Mouse (Mus musculus) limb, embryonic 14.5 days (tissue): ENCODE results near the gene Dstyk. TPM values are rescaled to one million over a fixed set of nuclear protein-coding genes. Genes with fewer than 3 reads are reported as not detected.

ENCODE experiments used
- ATAC-seq: fragments of 200-750 bp; cut with Nextera tagmentation; 2 replicates; pipeline ENCODE4 v1.8.0; 2017; ENCODE audit warnings: low read depth, moderate number of reproducible peaks, moderate TSS enrichment; ENCODE audit not compliant: low FRiP score
- DNase-seq: peaks from one replicate; pipeline ENCODE4 v3.0.0-alpha.2; 2015; ENCODE audit warnings: low spot score
- H3K27ac ChIP-seq: fragments of 300-500 bp; sonication (generic); replicated peaks from 2 replicates; pipeline ENCODE4 v1.5.1; 2014; ENCODE audit warnings: low read depth, mild to moderate bottlenecking, low read length, moderate library complexity, mixed read lengths
- H3K27me3 ChIP-seq: fragments of 300-500 bp; sonication (generic); 2 replicates; pipeline ENCODE4 v1.6.1; 2014; ENCODE audit warnings: low read length, mixed read lengths; ENCODE audit not compliant: control insufficient read depth, insufficient read depth
- H3K36me3 ChIP-seq: fragments of 300-500 bp; sonication (generic); 2 replicates; pipeline ENCODE4 v1.6.1; 2014; ENCODE audit warnings: mild to moderate bottlenecking, low read length, moderate library complexity, mixed read lengths; ENCODE audit not compliant: control insufficient read depth, insufficient read depth
- H3K4me1 ChIP-seq: fragments of 300-500 bp; sonication (generic); 2 replicates; pipeline ENCODE4 v1.6.1; 2014; ENCODE audit warnings: antibody characterized with exemption, low read length, mixed read lengths; ENCODE audit not compliant: control insufficient read depth, insufficient read depth
- H3K4me2 ChIP-seq: fragments of 300-500 bp; sonication (generic); replicated peaks from 2 replicates; pipeline ENCODE4 v1.6.1; 2014; ENCODE audit warnings: low read depth, mild to moderate bottlenecking, low read length, moderate library complexity; ENCODE audit not compliant: severe bottlenecking
- H3K4me3 ChIP-seq: fragments of 300-500 bp; sonication (generic); replicated peaks from 2 replicates; pipeline ENCODE4 v1.5.1; 2014; ENCODE audit warnings: low read length
- H3K9ac ChIP-seq: fragments of 300-500 bp; sonication (generic); 2 replicates; pipeline ENCODE4 v1.6.1; 2014; ENCODE audit warnings: mild to moderate bottlenecking, low read depth, low read length, moderate library complexity; ENCODE audit not compliant: severe bottlenecking
- H3K9me3 ChIP-seq: fragments of 300-500 bp; sonication (generic); 2 replicates; pipeline ENCODE4 v1.6.1; 2016; ENCODE audit warnings: low read length; ENCODE audit not compliant: control insufficient read depth
- POLR2A ChIP-seq: fragments of 200-500 bp; IDR thresholded peaks from 2 replicates; pipeline ENCODE4 v1.8.0; 2012; ENCODE audit warnings: inconsistent platforms, mild to moderate bottlenecking, moderate library complexity, borderline replicate concordance; ENCODE audit not compliant: insufficient read depth, insufficient read length; ENCODE audit errors: extremely low read depth
- WGBS: fragments of 180-500 bp; shearing (Covaris S2); extraction: QIAGEN DNeasy Blood & Tissue Kit; methylation state at CpG from one replicate; pipeline ENCODE4 v1.1.7; 2014; 5-methylcytosine and 5-hydroxymethylcytosine counted together
- polyA plus RNA-seq, 2 experiments: library from polyadenylated mRNA; depleted of rRNA in 1 of 2; stranded (reverse) in 1 of 2; unstranded in 1 of 2; fragments of >200 nt; fragmentation: Nextera tagmentation in 1 of 2; extraction: Ambion mirVana in 1 of 2; gene quantifications; 2 replicates each; pipeline versions ENCODE4 v1.2.1 to v1.2.3; 2012 to 2014

Dstyk gene
- polyA plus RNA-seq, 2 experiments, result 17.1 to 18.3 TPM

DNA sequence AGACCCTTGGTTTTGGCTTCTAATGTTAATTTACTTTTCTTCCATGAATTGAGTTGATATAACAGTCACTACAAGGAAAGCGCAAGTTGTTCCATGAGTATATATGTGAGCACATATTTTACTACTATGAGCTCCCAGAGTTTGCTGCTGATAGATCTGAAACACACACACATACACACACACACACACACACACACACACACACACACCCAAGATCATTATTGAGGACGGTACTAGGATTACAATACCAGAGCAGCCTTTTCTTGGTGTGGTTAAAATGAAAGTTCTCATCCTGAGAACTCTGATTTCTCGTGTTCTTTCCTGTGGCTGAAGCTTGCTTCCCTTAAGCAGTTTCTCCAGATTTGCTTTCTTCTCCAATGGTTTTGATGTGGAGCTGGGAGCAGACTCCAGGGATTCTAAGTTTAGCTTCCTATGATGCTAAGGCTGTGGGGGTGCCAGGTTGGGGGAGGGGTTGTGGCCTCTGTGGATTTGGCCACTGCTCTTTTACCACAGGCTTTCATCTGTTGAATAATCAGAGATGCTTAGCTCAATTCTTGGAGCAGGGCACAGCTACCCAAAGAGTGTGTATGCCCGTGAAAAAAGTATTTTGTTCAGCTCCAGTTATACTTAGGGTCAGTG lies 19.1 kb downstream of the Dstyk start:
- peaks cover 50% of the 10 kb centered on the region for H3K36me3 ChIP-seq
- 73% methylated on average over 4 of the region's 4 CpGs for WGBS
- ATAC-seq, result no peak
- no peak overlapping the region for H3K4me2 ChIP-seq
- no peak overlapping the region for H3K4me3 ChIP-seq
- H3K9me3 ChIP-seq, result no peaks in the 10 kb centered on the region
- 0 out of 2 replicates have a peak, but pooled peaks cover 3% of the 10 kb centered on the region for H3K4me1 ChIP-seq
- no peak overlapping the region for H3K9ac ChIP-seq
- TF ChIP-seq POLR2A, result no peak
- H3K27ac ChIP-seq, result no peak overlapping the region
- H3K27me3 ChIP-seq, result no peaks in the 10 kb centered on the region
- DNase-seq, result no peak

DNA sequence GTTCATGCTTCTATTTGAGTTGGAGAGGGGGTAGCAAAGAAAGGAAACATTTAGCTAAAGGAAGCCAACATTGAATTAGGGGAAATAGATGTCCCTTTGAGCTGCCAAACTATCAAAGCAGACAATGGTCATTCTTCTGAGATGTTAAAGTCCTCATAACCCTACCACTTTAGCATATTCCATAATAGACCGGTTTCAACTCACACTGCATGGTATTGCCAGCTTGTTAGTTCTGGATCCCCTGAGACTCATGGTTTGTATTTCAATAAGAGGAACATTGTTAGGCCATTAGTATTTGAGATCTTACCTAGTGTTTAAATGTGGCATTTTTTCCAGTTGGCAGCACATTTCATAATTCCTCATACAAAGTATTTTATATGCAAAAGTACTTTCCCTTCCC lies 19.6 kb downstream of the Dstyk start:
- Histone ChIP-seq H3K4me3 (no peak overlapping the region), H3K4me1 (0 out of 2 replicates have a peak, but pooled peaks cover under 1% of the 10 kb centered on the region), H3K9ac (no peak overlapping the region), H3K27ac (no peak overlapping the region), H3K9me3 (no peaks in the 10 kb centered on the region), H3K27me3 (no peaks in the 10 kb centered on the region), H3K4me2 (no peak overlapping the region), H3K36me3 (peaks cover 56% of the 10 kb centered on the region)
- no peak for TF ChIP-seq POLR2A
- DNase-seq, result no peak
- 50% methylated on average over 1 of the region's 1 CpGs for WGBS
- no peak for ATAC-seq

DNA sequence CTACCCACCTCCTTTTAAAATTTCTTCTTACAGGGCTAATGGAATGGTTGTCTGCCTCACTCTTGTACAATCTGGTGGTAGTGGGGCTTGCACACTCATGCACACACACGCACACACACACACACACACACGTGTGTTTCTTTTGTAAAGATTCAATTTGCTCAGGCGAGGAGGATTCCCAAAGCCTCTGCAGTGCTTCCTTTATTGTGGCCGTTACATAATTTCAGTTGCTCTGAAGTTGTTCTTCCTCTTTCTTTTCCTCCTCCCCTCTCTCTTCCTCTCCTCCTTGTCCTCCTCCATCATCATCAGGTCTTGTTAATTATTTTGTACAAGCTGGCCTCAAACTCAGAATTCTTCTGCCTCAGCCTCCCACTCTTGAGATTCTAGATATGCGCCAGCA lies 20.0 kb downstream of the Dstyk start:
- DNase-seq, result no peak
- Histone ChIP-seq H3K9me3 (no peaks in the 10 kb centered on the region), H3K27ac (no peak overlapping the region), H3K4me3 (no peak overlapping the region), H3K4me1 (no peaks in the 10 kb centered on the region), H3K4me2 (no peak overlapping the region), H3K27me3 (no peaks in the 10 kb centered on the region), H3K9ac (no peak overlapping the region), H3K36me3 (peaks cover 60% of the 10 kb centered on the region)
- ATAC-seq, result no peak
- TF ChIP-seq POLR2A, result no peak
- 85% methylated on average over 5 of the region's 5 CpGs for WGBS

GRCm38 (mm10) chr1:132440896-132441435 lies 23.6 kb downstream of the Dstyk start:
- no peak overlapping the region for H3K4me2 ChIP-seq
- no peak overlapping the region for H3K4me3 ChIP-seq
- H3K27me3 ChIP-seq, result no peaks in the 10 kb centered on the region
- 56% methylated on average over 1 of the region's 1 CpGs for whole genome bisulfite sequencing
- no peak overlapping the region for H3K9ac ChIP-seq
- peaks cover 62% of the 10 kb centered on the region for H3K36me3 ChIP-seq
- no peak for DNase-seq
- no peak for ATAC-seq
- no peaks in the 10 kb centered on the region for H3K9me3 ChIP-seq
- no peaks in the 10 kb centered on the region for H3K4me1 ChIP-seq
- H3K27ac ChIP-seq, result no peak overlapping the region
- no peak for TF ChIP-seq POLR2A

DNA sequence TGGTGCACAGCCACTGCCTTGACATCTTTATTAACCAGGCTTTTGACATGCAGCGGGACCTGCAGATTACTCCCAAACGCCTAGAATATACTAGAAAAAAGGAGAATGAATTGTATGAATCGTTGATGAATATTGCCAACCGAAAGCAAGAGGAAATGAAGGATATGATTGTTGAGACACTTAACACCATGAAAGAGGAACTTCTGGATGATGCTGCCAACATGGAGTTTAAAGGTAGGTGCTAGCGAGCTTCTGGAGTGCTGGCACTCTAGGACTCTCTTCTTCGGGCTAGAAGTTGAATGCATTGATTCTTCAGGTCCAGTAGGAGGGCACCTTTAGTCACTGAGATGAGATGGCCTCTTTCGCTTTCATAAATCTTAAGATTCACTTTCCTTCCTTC lies 32.4 kb downstream of the Dstyk start:
- Histone ChIP-seq H3K27me3 (no peaks in the 10 kb centered on the region), H3K4me2 (no peak overlapping the region), H3K9ac (no peak overlapping the region), H3K4me3 (no peak overlapping the region), H3K9me3 (no peaks in the 10 kb centered on the region), H3K36me3 (peaks cover 58% of the 10 kb centered on the region), H3K4me1 (no peaks in the 10 kb centered on the region), H3K27ac (no peak overlapping the region)
- no peak for TF ChIP-seq POLR2A
- WGBS, result 92% methylated on average over 7 of the region's 7 CpGs
- ATAC-seq (no peak), DNase-seq (no peak)
